Mouse (Mus musculus) thymus, adult 2 months (tissue): ENCODE measurements around the gene Dolpp1. TPM values are rescaled to one million over a fixed set of nuclear protein-coding genes. Genes with fewer than 3 reads are reported as not detected.

ENCODE experiments used
- DNase-seq: peaks from one replicate; pipeline ENCODE4 v3.0.0; 2021
- H3K27ac ChIP-seq: fragments of 200-500 bp; 2 replicates; pipeline ENCODE4 v1.5.1; 2012; ENCODE audit warnings: low read length, control low read depth; ENCODE audit not compliant: control insufficient read depth, insufficient read depth
- H3K27me3 ChIP-seq: fragments of 200-500 bp; 2 replicates; pipeline ENCODE4 v1.6.1; 2012; ENCODE audit warnings: mild to moderate bottlenecking, low read length, moderate library complexity, mixed read lengths; ENCODE audit not compliant: control insufficient read depth, insufficient read depth
- H3K36me3 ChIP-seq: fragments of 200-500 bp; 2 replicates; pipeline ENCODE4 v1.6.1; 2012; ENCODE audit warnings: mild to moderate bottlenecking, low read length, moderate library complexity; ENCODE audit not compliant: control insufficient read depth, insufficient read depth
- H3K4me1 ChIP-seq: fragments of 200-500 bp; replicated peaks from 2 replicates; pipeline ENCODE4 v1.6.1; 2012; ENCODE audit warnings: low read length; ENCODE audit not compliant: control insufficient read depth, insufficient read depth
- H3K4me3 ChIP-seq: fragments of 200-500 bp; 2 replicates; pipeline ENCODE4 v1.5.1; 2012; ENCODE audit warnings: mild to moderate bottlenecking, low read length, control low read depth, moderate library complexity; ENCODE audit not compliant: control insufficient read depth, insufficient read depth
- CTCF ChIP-seq: fragments of 200-500 bp; IDR thresholded peaks from 2 replicates; pipeline ENCODE4 v1.5.1; 2012; ENCODE audit warnings: mild to moderate bottlenecking, control low read depth, low read length, moderate library complexity, borderline replicate concordance; ENCODE audit not compliant: control insufficient read depth, poor library complexity, insufficient read depth; ENCODE audit errors: extremely low read depth
- POLR2A ChIP-seq: fragments of 200-500 bp; IDR thresholded peaks from 2 replicates; pipeline ENCODE4 v1.6.1; 2012; ENCODE audit warnings: mild to moderate bottlenecking, low read length, control low read depth, moderate library complexity; ENCODE audit not compliant: control insufficient read depth, poor library complexity, insufficient read depth; ENCODE audit errors: extremely low read depth
- WGBS: fragments of 180-500 bp; shearing (Covaris S2); methylation state at CpG from one replicate; pipeline ENCODE4 v1.1.7; 2018; 5-methylcytosine and 5-hydroxymethylcytosine counted together
- polyA plus RNA-seq: library from polyadenylated mRNA; depleted of rRNA; stranded (reverse); fragments of >200 nt; gene quantifications from 2 replicates; pipeline ENCODE4 v1.2.3, GENCODE M21; 2012; rRNA removed

The Dolpp1 gene
- polyA plus RNA-seq, 1 experiment: 98.9 TPM

- WGBS: 52% methylated on average over 10 of the region's 10 CpGs
- H3K27me3 ChIP-seq: no peaks in the 10 kb centered on the region
- no peak overlapping the region for H3K27ac ChIP-seq
- H3K4me1 ChIP-seq: peaks cover 7% of the 10 kb centered on the region
- TF ChIP-seq CTCF (no peak), POLR2A (no peak)
- no peak for DNase-seq
- no peak overlapping the region for H3K4me3 ChIP-seq
- no peaks in the 10 kb centered on the region for H3K36me3 ChIP-seq
Observed at GRCm38 (mm10) chr2:30446891-30447826, 55.1 kb downstream of the Dolpp1 start.

- no peak for DNase-seq
- Histone ChIP-seq H3K27me3 (no peaks in the 10 kb centered on the region), H3K36me3 (no peaks in the 10 kb centered on the region), H3K27ac (no peak overlapping the region), H3K4me1 (no peaks in the 10 kb centered on the region), H3K4me3 (no peak overlapping the region)
- WGBS: 98% methylated on average over 7 of the region's 7 CpGs
- TF ChIP-seq POLR2A: no peak
- TF ChIP-seq CTCF: no peak
Observed at GRCm38 (mm10) chr2:30448371-30448770, 56.3 kb downstream of the Dolpp1 start.

Other genes starting within 250 kb of the Dolpp1 start
- 37.8 and 40.3 TPM in 2 replicates for gene Endog, start 220.8 kb upstream of the Dolpp1 start, polyA plus RNA-seq
- gene Spout1, start 213.8 kb upstream of the Dolpp1 start, polyA plus RNA-seq: 41.9 and 44.9 TPM in 2 replicates
- 32.3 and 35.3 TPM in 2 replicates for gene Kyat1, start 186.4 kb upstream of the Dolpp1 start, polyA plus RNA-seq
- 27.3 and 31.0 TPM in 2 replicates for gene Lrrc8a, start 154.5 kb upstream of the Dolpp1 start, polyA plus RNA-seq
- gene Gm28035, start 151.7 kb upstream of the Dolpp1 start, polyA plus RNA-seq: 14.8 and 15.5 TPM in 2 replicates
- 10.7 and 18.1 TPM in 2 replicates for gene Phyhd1, start 126.1 kb upstream of the Dolpp1 start, polyA plus RNA-seq
- not detected in 2 replicates for gene Gm28038, start 111.2 kb upstream of the Dolpp1 start, polyA plus RNA-seq
- 20.0 and 22.1 TPM in 2 replicates for gene Dolk, start 105.9 kb upstream of the Dolpp1 start, polyA plus RNA-seq
- 77.4 and 107 TPM in 2 replicates for gene Nup188, start 105.9 kb upstream of the Dolpp1 start, polyA plus RNA-seq
- 253 and 265 TPM in 2 replicates for gene Sh3glb2, start 32.9 kb upstream of the Dolpp1 start, polyA plus RNA-seq
- gene Miga2, start 28.0 kb upstream of the Dolpp1 start, polyA plus RNA-seq: 25.8 and 28.7 TPM in 2 replicates
- 93.9 and 96.4 TPM in 2 replicates for gene Crat, start 23.6 kb downstream of the Dolpp1 start, polyA plus RNA-seq
- gene Ptpa, start 23.8 kb downstream of the Dolpp1 start, polyA plus RNA-seq: 180 and 227 TPM in 2 replicates
- gene Ier5l, start 82.0 kb downstream of the Dolpp1 start, polyA plus RNA-seq: 7.2 and 7.7 TPM in 2 replicates
- 1.7 and 2.9 TPM in 2 replicates for gene Cstad, start 202.8 kb downstream of the Dolpp1 start, polyA plus RNA-seq